Mouse (Mus musculus): ENCODE measurements around the gene Lgals3bp.

DNA sequence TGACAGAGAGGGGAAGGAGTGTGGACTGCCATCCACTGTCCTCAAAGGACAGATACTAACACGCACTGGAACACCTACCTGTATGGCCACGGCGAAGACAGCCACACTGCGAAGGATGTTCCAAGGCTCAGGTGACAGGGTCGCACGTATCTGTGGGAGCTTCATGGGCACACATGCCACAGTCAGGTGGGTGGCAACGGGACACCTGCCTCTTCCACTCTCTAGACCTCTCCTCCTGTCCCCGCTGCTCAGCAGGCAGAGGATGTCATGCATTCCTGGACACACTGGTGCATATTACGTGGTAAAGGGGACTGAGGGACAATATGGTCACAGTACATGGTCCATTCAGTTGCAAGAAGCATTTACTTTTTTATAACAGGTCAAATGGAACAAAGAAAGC lies 15.6 kb upstream of the Lgals3bp start:
- no peak for TF ChIP-seq CTCF (IDR thresholded peaks at IDR 0.05)
- no peak for TF ChIP-seq EP300 (IDR thresholded peaks at IDR 0.05)

Measured in lung, postnatal 0 days (tissue).